Mouse (Mus musculus): ENCODE measurements at regions not wholly inside any gene's neighbourhood (a gene's known extent, or its start where the extent isn't known, plus 50 kb on each side); places are given as distances from the start of the nearest gene placed in this dataset.

DNA sequence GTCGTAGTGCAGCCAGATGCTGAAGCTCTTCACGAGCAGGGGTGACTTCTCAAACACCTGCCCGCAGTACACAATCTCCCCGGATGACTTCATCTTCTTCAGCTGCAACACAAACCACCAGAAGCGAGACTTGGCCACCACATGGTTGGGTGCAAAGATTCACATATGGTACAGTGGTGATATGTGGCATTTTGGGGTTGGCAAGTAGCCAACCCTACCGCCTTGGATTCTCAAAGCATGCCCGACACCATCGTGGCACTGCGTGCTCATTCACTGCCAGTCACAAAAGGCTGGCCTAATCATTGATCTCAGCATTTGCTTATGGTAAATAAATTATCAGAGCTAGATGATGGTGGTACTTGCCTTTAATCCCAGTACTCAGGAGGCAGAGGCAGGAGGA, 173.4 kb downstream of the Zfp36l1 start:
- TF ChIP-seq CTCF (IDR thresholded peaks at IDR 0.05; ENCODE audit: low read depth, low read length) = no peak
- no peak for TF ChIP-seq POLR2A (IDR thresholded peaks at IDR 0.05; ENCODE audit: borderline replicate concordance, low read depth, low read length)
